Mouse (Mus musculus) cortical plate, adult 2 months (tissue): ENCODE measurements at regions not wholly inside any gene's neighbourhood (a gene's known extent, or its start where the extent isn't known, plus 50 kb on each side); places are given as distances from the start of the nearest gene placed in this dataset.

Experiments used
- H3K27ac ChIP-seq: fragments of 200-500 bp; 2 replicates; pipeline ENCODE4 v1.5.1; 2012; ENCODE audit warnings: low read length, control low read depth, inconsistent platforms; ENCODE audit not compliant: insufficient read depth
- H3K4me1 ChIP-seq: fragments of 200-500 bp; 2 replicates; pipeline ENCODE4 v1.6.1; 2011; ENCODE audit warnings: low read length; ENCODE audit not compliant: control insufficient read depth, insufficient read depth
- H3K4me3 ChIP-seq: fragments of 200-500 bp; 2 replicates; pipeline ENCODE4 v1.5.1; 2011; ENCODE audit warnings: mild to moderate bottlenecking, low read length, control low read depth; ENCODE audit not compliant: insufficient read depth
- CTCF ChIP-seq: fragments of 200-500 bp; IDR thresholded peaks from 2 replicates; pipeline ENCODE4 v1.5.1; 2011; ENCODE audit warnings: mild to moderate bottlenecking, control low read depth, low read length; ENCODE audit not compliant: insufficient read depth; ENCODE audit errors: extremely low read depth
- POLR2A ChIP-seq: fragments of 200-500 bp; IDR thresholded peaks from 2 replicates; pipeline ENCODE4 v1.6.1; 2011; ENCODE audit warnings: mild to moderate bottlenecking, low read length, control low read depth; ENCODE audit not compliant: insufficient read depth; ENCODE audit errors: extremely low read depth

GRCm38 (mm10) chr3:9110741-9111140 is 499.1 kb downstream of the Zfp704 start:
- no peak overlapping the region for H3K27ac ChIP-seq
- TF ChIP-seq CTCF, result no peak
- TF ChIP-seq POLR2A, result no peak

GRCm38 (mm10) chr3:9109991-9110390 is 499.9 kb downstream of the Zfp704 start:
- H3K27ac ChIP-seq, result no peak overlapping the region
- no peak overlapping the region for H3K4me3 ChIP-seq
- no peak for TF ChIP-seq POLR2A
- TF ChIP-seq CTCF, result no peak
- no peaks in the 10 kb centered on the region for H3K4me1 ChIP-seq

More at GRCm38 (mm10) chr3:9110741-9111140, 499.1 kb downstream of the Zfp704 start:
- no peaks in the 10 kb centered on the region for H3K4me1 ChIP-seq
- no peak overlapping the region for H3K4me3 ChIP-seq

GRCm38 (mm10) chr3:9109485-9109884 is 500.4 kb downstream of the Zfp704 start:
- TF ChIP-seq POLR2A (no peak), CTCF (no peak)
- H3K4me3 ChIP-seq, result no peak overlapping the region
- no peaks in the 10 kb centered on the region for H3K4me1 ChIP-seq
- no peak overlapping the region for H3K27ac ChIP-seq

GRCm38 (mm10) chr3:9107766-9108410 is 502.0 kb downstream of the Zfp704 start:
- Histone ChIP-seq H3K4me1 (no peaks in the 10 kb centered on the region), H3K4me3 (no peak overlapping the region), H3K27ac (no peak overlapping the region)
- TF ChIP-seq POLR2A (no peak), CTCF (no peak)

GRCm38 (mm10) chr3:9105191-9105926 is 504.5 kb downstream of the Zfp704 start:
- H3K27ac ChIP-seq, result no peak overlapping the region
- no peaks in the 10 kb centered on the region for H3K4me1 ChIP-seq
- TF ChIP-seq POLR2A (no peak), CTCF (no peak)
- no peak overlapping the region for H3K4me3 ChIP-seq

- TF ChIP-seq CTCF (no peak), POLR2A (no peak)
- H3K4me1 ChIP-seq, result no peaks in the 10 kb centered on the region
These were observed 506.4 kb downstream of the Zfp704 start for GRCm38 (mm10) chr3:9103456-9103855.

GRCm38 (mm10) chr3:9101240-9101639 is 508.6 kb downstream of the Zfp704 start:
- H3K27ac ChIP-seq, result no peak overlapping the region
- TF ChIP-seq POLR2A (no peak), CTCF (no peak)
- H3K4me1 ChIP-seq, result no peaks in the 10 kb centered on the region
- no peak overlapping the region for H3K4me3 ChIP-seq

More at GRCm38 (mm10) chr3:9103456-9103855, 506.4 kb downstream of the Zfp704 start:
- no peak overlapping the region for H3K4me3 ChIP-seq
- H3K27ac ChIP-seq, result no peak overlapping the region

- no peaks in the 10 kb centered on the region for H3K4me1 ChIP-seq
- no peak overlapping the region for H3K4me3 ChIP-seq
- no peak overlapping the region for H3K27ac ChIP-seq
- TF ChIP-seq CTCF, result no peak
These were observed 509.1 kb downstream of the Zfp704 start for GRCm38 (mm10) chr3:9100761-9101160.

- H3K4me3 ChIP-seq, result no peak overlapping the region
- no peaks in the 10 kb centered on the region for H3K4me1 ChIP-seq
- TF ChIP-seq CTCF, result no peak
- no peak for TF ChIP-seq POLR2A
- no peak overlapping the region for H3K27ac ChIP-seq
These were observed 511.4 kb downstream of the Zfp704 start for GRCm38 (mm10) chr3:9098441-9098840.

GRCm38 (mm10) chr3:9084134-9084533 is 525.8 kb downstream of the Zfp704 start:
- TF ChIP-seq CTCF (no peak), POLR2A (no peak)
- Histone ChIP-seq H3K4me3 (no peak overlapping the region), H3K4me1 (no peaks in the 10 kb centered on the region), H3K27ac (no peak overlapping the region)
